Comparison of ENCODE assay signal across 7 mouse cellular contexts in the genomic region with DNA sequence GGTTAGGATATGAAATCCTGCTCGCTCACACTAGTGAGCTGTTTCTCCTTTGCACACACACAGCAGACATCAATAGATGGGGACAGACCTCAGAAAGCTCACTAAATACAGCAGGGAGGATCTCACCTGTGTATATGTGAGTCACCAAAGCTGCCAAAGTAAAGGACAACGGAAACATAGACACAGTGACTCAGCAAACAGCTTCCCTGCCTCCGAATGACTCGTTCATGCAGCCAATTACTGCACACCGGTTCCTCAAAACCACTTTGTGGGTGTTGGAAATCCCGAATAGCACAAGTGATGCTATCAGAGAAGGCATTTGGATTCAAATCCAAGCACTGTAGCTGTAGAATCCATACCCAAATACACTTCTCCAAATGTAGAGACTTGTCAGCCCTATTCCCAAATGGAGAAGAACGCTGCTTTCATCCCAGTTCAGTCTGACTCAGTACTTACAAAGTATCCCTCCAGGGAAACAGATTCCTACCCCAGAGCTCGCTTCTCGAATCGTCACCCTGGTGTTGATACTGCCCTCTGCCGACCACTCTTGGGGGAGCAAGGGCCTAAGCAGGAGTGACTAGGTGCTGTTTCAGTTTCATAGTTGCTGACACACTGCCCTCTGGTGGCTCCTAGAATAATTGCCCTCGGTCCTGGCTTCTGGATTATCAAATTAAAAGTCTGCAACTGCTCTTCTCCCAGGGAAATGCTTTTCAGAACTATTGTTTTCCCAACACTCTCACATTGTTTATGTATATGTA.
DNase-seq lines count a peak whose midpoint lies in the region; ATAC-seq lines count a peak whose summit lies in the region.

No protein-coding gene starts in this region.

- H3K36me3 ChIP-seq in midbrain, embryonic 12.5 days, result no peaks in the 10 kb centered on the region

- no peak overlapping the region for H3K27ac ChIP-seq in midbrain, embryonic 12.5 days (replicated peaks)

- WGBS in midbrain, embryonic 12.5 days, result 49% methylated on average over 12 of the region's 12 CpGs

- no peak overlapping the region for H3K4me3 ChIP-seq in midbrain, embryonic 12.5 days

- H3K4me1 ChIP-seq in midbrain, embryonic 12.5 days, result no peaks in the 10 kb centered on the region

- H3K9me3 ChIP-seq in midbrain, embryonic 12.5 days, result no peaks in the 10 kb centered on the region

- no peak overlapping the region for H3K9ac ChIP-seq in midbrain, embryonic 12.5 days (replicated peaks)

- ATAC-seq in inflammation-experienced regulatory T-cells, adult 6 months, result peak; percentile 92
- ATAC-seq in midbrain, embryonic 12.5 days (ENCODE audit: low FRiP score, low read depth), result peak; percentile 70; the same call in 1 of the 2 replicates

- peak; percentile 90 to 97 for DNase-seq in adrenal gland, adult (ENCODE audit: inconsistent age in 2 of 2, low spot score in 1 of 2)
- DNase-seq in cerebellum, postnatal 4 days (ENCODE audit: low spot score in 2 of 2), result peak; percentile 86 to 96
- DNase-seq in gastrocnemius, postnatal 10 days, result peak; percentile 97
- DNase-seq in left cerebral cortex, adult 8-10 months (ENCODE audit: low spot score in 2 of 2), result peak; percentile 87 to 95
- peak; percentile 54 to 73 for DNase-seq in spleen, adult 18-20 months

- no peaks in the 10 kb centered on the region for H3K27me3 ChIP-seq in midbrain, embryonic 12.5 days

- no peak overlapping the region for H3K4me2 ChIP-seq in midbrain, embryonic 12.5 days (replicated peaks)
